24 mouse cellular contexts compared by ENCODE assay signal in genomic region chr3:102143536-102143935, GRCm38 (mm10). TPM values are rescaled to one million over a fixed set of nuclear protein-coding genes. Genes with fewer than 3 reads are reported as not detected.
A peak's percentile ranks its signal among the peaks of the same experiment; 100 is the strongest.
DNase-seq lines count a peak whose midpoint lies in the region; ATAC-seq and TF ChIP-seq lines count a peak whose summit lies in the region.
"Had no signal": no experiment of that assay in that cellular context is flagged by ENCODE, and none has a peak within 500 bp of the region (broad histone marks: within the 10 kb centered on the region; RNA-seq: fewer than 3 reads in every experiment).

No protein-coding gene starts in this region.

- H3K4me1 ChIP-seq in heart, embryonic 11.5 days (ENCODE audit: control insufficient read depth, insufficient read depth, low read length), result peaks cover 29% of the 10 kb centered on the region
- peaks cover 29% of the 10 kb centered on the region for H3K4me1 ChIP-seq in liver, postnatal 0 days (ENCODE audit: insufficient read depth)
- peaks cover 5% of the 10 kb centered on the region; the same call in 1 of the 2 replicates for H3K4me1 ChIP-seq in midbrain, embryonic 16.5 days (ENCODE audit: control insufficient read depth, insufficient read depth, low read length)
- H3K4me1 ChIP-seq: megakaryocyte, embryonic 14.5 days; neural tube, embryonic 15.5 days had no signal

- DNase-seq in heart, postnatal 14 days, result no peak
- DNase-seq in c-Kit-positive CD71-positive TER-119-negative erythroid progenitor cells, embryonic 14.5 days (ENCODE audit: low read depth), result peak; percentile 61
- peak; percentile 74 for DNase-seq in liver
- DNase-seq in liver, postnatal 0 days, result peak; percentile 40
- no peak for DNase-seq in gastrocnemius, postnatal 14 days
- DNase-seq: adrenal gland, postnatal 14 days; cerebellum, adult 18-20 months; cerebellum, postnatal 36 days; kidney, adult 8-10 months; kidney, postnatal 14 days; lung, postnatal 10 days; right cerebral cortex, postnatal 14 days; thymus, postnatal 14 days had no signal

- 35% methylated on average over 3 of the region's 3 CpGs for WGBS in heart, embryonic 11.5 days (ENCODE audit: insufficient replicate concordance)
- WGBS in liver, postnatal 0 days (ENCODE audit: insufficient replicate concordance), result 58% methylated on average over 3 of the region's 3 CpGs
- WGBS in midbrain, embryonic 16.5 days, result 90% methylated on average over 3 of the region's 3 CpGs

- H3K4me3 ChIP-seq in heart, embryonic 11.5 days (ENCODE audit: low read depth, low read length), result no peak overlapping the region
- H3K4me3 ChIP-seq in liver, postnatal 0 days (ENCODE audit: low read depth, low read length), result no peak overlapping the region
- H3K4me3 ChIP-seq in midbrain, embryonic 16.5 days (ENCODE audit: low read depth, low read length), result no peak overlapping the region
- H3K4me3 ChIP-seq: embryonic facial prominence, embryonic 10.5 days; hindbrain, embryonic 12.5 days; megakaryocyte, embryonic 14.5 days; midbrain, embryonic 15.5 days; neural tube, embryonic 15.5 days had no signal

- intact Hi-C loops in heart, postnatal 14 days (cut with DNase I), result no loop called here
- intact Hi-C loops in gastrocnemius, postnatal 14 days (cut with DNase I; ENCODE audit: low total_unique reads), result no loop called here

- peak overlapping the region; percentile 66 for H3K27ac ChIP-seq in heart, embryonic 11.5 days (ENCODE audit: low read depth, low read length)
- peak overlapping the region; percentile 72 for H3K27ac ChIP-seq in liver, postnatal 0 days (ENCODE audit: low read depth)
- no peak overlapping the region for H3K27ac ChIP-seq in midbrain, embryonic 16.5 days (ENCODE audit: low read length)
- H3K27ac ChIP-seq: embryonic facial prominence, embryonic 10.5 days; hindbrain, embryonic 12.5 days; midbrain, embryonic 15.5 days; neural tube, embryonic 15.5 days had no signal

- H3K4me2 ChIP-seq in heart, embryonic 11.5 days, result no peak overlapping the region
- peak overlapping the region; percentile 42 for H3K4me2 ChIP-seq in liver, postnatal 0 days (ENCODE audit: low read depth, low read length)
- no peak overlapping the region for H3K4me2 ChIP-seq in midbrain, embryonic 16.5 days (ENCODE audit: low read length)
- H3K4me2 ChIP-seq: hindbrain, embryonic 12.5 days; midbrain, embryonic 15.5 days; neural tube, embryonic 15.5 days had no signal

- no peak overlapping the region for H3K9ac ChIP-seq in heart, embryonic 11.5 days (ENCODE audit: low read depth, low read length)
- H3K9ac ChIP-seq in liver, postnatal 0 days (replicated peaks), result no peak overlapping the region
- no peak overlapping the region for H3K9ac ChIP-seq in midbrain, embryonic 16.5 days (ENCODE audit: low read depth, low read length)
- H3K9ac ChIP-seq: hindbrain, embryonic 12.5 days; midbrain, embryonic 15.5 days; neural tube, embryonic 15.5 days had no signal

- no peaks in the 10 kb centered on the region for H3K36me3 ChIP-seq in heart, embryonic 11.5 days (ENCODE audit: control insufficient read depth, insufficient read depth, low read length)
- no peaks in the 10 kb centered on the region for H3K36me3 ChIP-seq in liver, postnatal 0 days (replicated peaks; ENCODE audit: insufficient read depth, low read length)
- no peaks in the 10 kb centered on the region for H3K36me3 ChIP-seq in midbrain, embryonic 16.5 days (ENCODE audit: control insufficient read depth, insufficient read depth, low read length)
- H3K36me3 ChIP-seq: embryonic facial prominence, embryonic 10.5 days; hindbrain, embryonic 12.5 days; midbrain, embryonic 15.5 days; neural tube, embryonic 15.5 days had no signal

- no peaks in the 10 kb centered on the region for H3K9me3 ChIP-seq in heart, embryonic 11.5 days (replicated peaks; ENCODE audit: control insufficient read depth, low read length)
- no peaks in the 10 kb centered on the region for H3K9me3 ChIP-seq in liver, postnatal 0 days (ENCODE audit: low read length)
- H3K9me3 ChIP-seq in midbrain, embryonic 16.5 days (replicated peaks; ENCODE audit: control insufficient read depth, low read length, poor library complexity, severe bottlenecking), result no peaks in the 10 kb centered on the region
- H3K9me3 ChIP-seq: embryonic facial prominence, embryonic 10.5 days; hindbrain, embryonic 12.5 days; midbrain, embryonic 15.5 days; neural tube, embryonic 15.5 days had no signal

- no peaks in the 10 kb centered on the region for H3K27me3 ChIP-seq in heart, embryonic 11.5 days (ENCODE audit: control insufficient read depth, insufficient read depth, low read length)
- no peaks in the 10 kb centered on the region for H3K27me3 ChIP-seq in liver, postnatal 0 days (ENCODE audit: insufficient read depth, low read length)
- no peaks in the 10 kb centered on the region for H3K27me3 ChIP-seq in midbrain, embryonic 16.5 days (ENCODE audit: control insufficient read depth, insufficient read depth, low read depth, low read length)
- H3K27me3 ChIP-seq: CH12.LX; hindbrain, embryonic 12.5 days; megakaryocyte, embryonic 14.5 days; midbrain, embryonic 15.5 days; neural tube, embryonic 15.5 days had no signal

- TF ChIP-seq CTCF in liver, postnatal 0 days (IDR thresholded peaks at IDR 0.05; ENCODE audit: low read depth), result no peak

- ATAC-seq in heart, embryonic 11.5 days (replicated peaks; ENCODE audit: insufficient number of reproducible peaks, low FRiP score, low TSS enrichment), result no peak
- peak; percentile 79 for ATAC-seq in liver, postnatal 0 days
- ATAC-seq in midbrain, embryonic 16.5 days, result no peak
- ATAC-seq: forebrain, embryonic 16.5 days; midbrain, embryonic 15.5 days had no signal

- peak; percentile 95 for TF ChIP-seq EP300 in liver, postnatal 0 days (IDR thresholded peaks at IDR 0.05; ENCODE audit: low read depth)

RNA-seq across cellular contexts. Expression of gene Casq2, which starts 57.3 kb away (rescaled TPM):
- 33.8 and 39.7 TPM in 2 replicates for polyA plus RNA-seq in heart, embryonic 11.5 days (2014; fragmentation: Nextera tagmentation; extraction: Ambion mirVana)
- total RNA-seq in heart, postnatal 14 days (2021), result 1,000 to 10,000 TPM; 1,042 to 1,098 TPM
- polyA plus RNA-seq in liver, postnatal 0 days (2015; fragmentation: Nextera tagmentation; extraction: Ambion mirVana), result 0.66 and 3.9 TPM in 2 replicates
- 0.29 and 0.82 TPM in 2 replicates for polyA plus RNA-seq in midbrain, embryonic 16.5 days (2015; fragmentation: Nextera tagmentation; extraction: Ambion mirVana)
- 100 to 1,000 TPM; 116 to 133 TPM for total RNA-seq in gastrocnemius, postnatal 14 days (2021)
- total RNA-seq: CH12.LX, MEL had no signal
- polyA plus RNA-seq: liver, adult 2 months had no signal

Comparison
In these comparisons a context has a peak if more than half of its experiments do, and no peak if none do; other contexts are left out.
1. DNase-seq: peak in c-Kit-positive CD71-positive TER-119-negative erythroid progenitor cells, embryonic 14.5 days (single experiment), liver (single experiment) and liver, postnatal 0 days (single experiment); none in heart, postnatal 14 days (0 of 2) and gastrocnemius, postnatal 14 days (single experiment).